ENCODE assay signal across 1 mouse cellular context in genomic region chr13:23744421-23745380, GRCm38 (mm10).
A peak's percentile ranks its signal among the peaks of the same experiment; 100 is the strongest.
TF ChIP-seq lines count a peak whose summit lies in the region.

No protein-coding gene starts in this region.

TF ChIP-seq in CH12.LX, 34 proteins besides CTCF, POLR2A, EP300 and RAD21 (continued from another document):
- TF ChIP-seq TBP (conservative IDR thresholded peaks at IDR 0.05; ENCODE audit: low read depth, low read length) = peak; percentile 46; the same call in 1 of the 2 replicates
- 0 out of 2 replicates have a peak, but pooled peaks have one; percentile 44 for TF ChIP-seq KAT2A (IDR thresholded peaks at IDR 0.05; ENCODE audit: insufficient replicate concordance, low read length)
- peak; percentile 99 for TF ChIP-seq ZMIZ1 (IDR thresholded peaks at IDR 0.05; ENCODE audit: low read depth, low read length)
- TF ChIP-seq CHD1 (IDR thresholded peaks at IDR 0.05; ENCODE audit: low read depth, low read length) = peak; percentile 95
- TF ChIP-seq JUN (IDR thresholded peaks at IDR 0.05; ENCODE audit: insufficient read depth, low read depth, low read length) = 0 out of 2 replicates have a peak, but pooled peaks have one; percentile 22
- TF ChIP-seq NRF1 (IDR thresholded peaks at IDR 0.05; ENCODE audit: low read depth, low read length) = no peak
- TF ChIP-seq UBTF (IDR thresholded peaks at IDR 0.05; ENCODE audit: low read depth, low read length) = 0 out of 2 replicates have a peak, but pooled peaks have one; percentile 94
- peak; percentile 84; the same call in 1 of the 2 replicates for TF ChIP-seq SIN3A (IDR thresholded peaks at IDR 0.05; ENCODE audit: low read length)
- TF ChIP-seq MAX (IDR thresholded peaks at IDR 0.05; ENCODE audit: low read length) = no peak
- no peak for TF ChIP-seq ZNF384 (IDR thresholded peaks at IDR 0.05; ENCODE audit: low read depth, low read length)
- TF ChIP-seq BHLHE40 (IDR thresholded peaks at IDR 0.05; ENCODE audit: low read depth, low read length) = no peak
- no peak for TF ChIP-seq JUND (conservative IDR thresholded peaks at IDR 0.05; ENCODE audit: low read depth, low read length)
- TF ChIP-seq ZC3H11A (IDR thresholded peaks at IDR 0.05; ENCODE audit: low read depth, low read length) = no peak
- TF ChIP-seq GABPA (IDR thresholded peaks at IDR 0.05; ENCODE audit: insufficient replicate concordance, low read depth, low read length) = no peak
- TF ChIP-seq MAFK (IDR thresholded peaks at IDR 0.05; ENCODE audit: insufficient replicate concordance, low read length) = peak; percentile 41; the same call in 1 of the 2 replicates
- TF ChIP-seq MEF2A (IDR thresholded peaks at IDR 0.05; ENCODE audit: borderline replicate concordance, low read depth, low read length) = 0 out of 2 replicates have a peak, but pooled peaks have one; percentile 11
- peak; percentile 79 for TF ChIP-seq CHD2 (IDR thresholded peaks at IDR 0.05; ENCODE audit: low read length)
- peak; percentile 74 for TF ChIP-seq MXI1 (IDR thresholded peaks at IDR 0.05; ENCODE audit: low read depth, low read length)
- TF ChIP-seq RCOR1 (conservative IDR thresholded peaks at IDR 0.05; ENCODE audit: low read depth, low read length) = peak; percentile 97
- TF ChIP-seq ETS1 (conservative IDR thresholded peaks at IDR 0.05; ENCODE audit: low read depth, low read length) = peak; percentile 49; the same call in 1 of the 2 replicates
- TF ChIP-seq E2F4 (IDR thresholded peaks at IDR 0.05; ENCODE audit: insufficient replicate concordance, low read depth, low read length) = 0 out of 2 replicates have a peak, but pooled peaks have one; percentile 3
- no peak for TF ChIP-seq ELF1 (IDR thresholded peaks at IDR 0.05; ENCODE audit: low read depth, low read length)
TF ChIP-seq in CH12.LX: peak in this region for 20.
